Mouse (Mus musculus) neural tube, embryonic 15.5 days (tissue): ENCODE measurements around the gene Sh3pxd2b. TPM values are rescaled to one million over a fixed set of nuclear protein-coding genes. Genes with fewer than 3 reads are reported as not detected.

ENCODE experiments used
- ATAC-seq: fragments of 200-750 bp; cut with Nextera tagmentation; 2 replicates; pipeline ENCODE4 v1.8.0; 2017; ENCODE audit warnings: mild to moderate bottlenecking, moderate TSS enrichment, moderate library complexity; ENCODE audit not compliant: low FRiP score
- H3K27ac ChIP-seq: fragments of 300-500 bp; sonication (generic); replicated peaks from 2 replicates; pipeline ENCODE4 v1.5.1; 2015; ENCODE audit warnings: mild to moderate bottlenecking, inconsistent platforms
- H3K27me3 ChIP-seq: fragments of 300-500 bp; sonication (generic); replicated peaks from 2 replicates; pipeline ENCODE4 v1.6.1; 2015; ENCODE audit warnings: inconsistent platforms
- H3K36me3 ChIP-seq: fragments of 300-500 bp; sonication (generic); 2 replicates; pipeline ENCODE4 v1.6.1; 2015; ENCODE audit warnings: inconsistent platforms
- H3K4me1 ChIP-seq: fragments of 300-500 bp; sonication (generic); 2 replicates; pipeline ENCODE4 v1.6.1; 2015; ENCODE audit warnings: inconsistent platforms
- H3K4me2 ChIP-seq: fragments of 300-500 bp; sonication (generic); 2 replicates; pipeline ENCODE4 v1.6.1; 2015; ENCODE audit warnings: inconsistent platforms, mild to moderate bottlenecking, moderate library complexity
- H3K4me3 ChIP-seq: fragments of 300-500 bp; sonication (generic); replicated peaks from 2 replicates; pipeline ENCODE4 v1.5.1; 2015; ENCODE audit warnings: mild to moderate bottlenecking, inconsistent platforms
- H3K9ac ChIP-seq: fragments of 300-500 bp; sonication (generic); replicated peaks from 2 replicates; pipeline ENCODE4 v1.6.1; 2015; ENCODE audit warnings: mild to moderate bottlenecking, inconsistent platforms
- H3K9me3 ChIP-seq: fragments of 300-500 bp; sonication (generic); replicated peaks from 2 replicates; pipeline ENCODE4 v1.6.1; 2016; ENCODE audit warnings: inconsistent platforms
- WGBS: fragments of 180-500 bp; shearing (Covaris S2); methylation state at CpG from one replicate; pipeline ENCODE4 v1.1.7; 2015; ENCODE audit warnings: mixed read lengths; 5-methylcytosine and 5-hydroxymethylcytosine counted together
- polyA plus RNA-seq: library from polyadenylated mRNA; unstranded; fragments of >200 nt; fragmentation: Nextera tagmentation; extraction: Ambion mirVana; gene quantifications from 2 replicates; pipeline ENCODE4 v1.2.1, GENCODE M21; 2015

The Sh3pxd2b gene
- polyA plus RNA-seq, 1 experiment from 2014 or later: 17.8 TPM

DNA sequence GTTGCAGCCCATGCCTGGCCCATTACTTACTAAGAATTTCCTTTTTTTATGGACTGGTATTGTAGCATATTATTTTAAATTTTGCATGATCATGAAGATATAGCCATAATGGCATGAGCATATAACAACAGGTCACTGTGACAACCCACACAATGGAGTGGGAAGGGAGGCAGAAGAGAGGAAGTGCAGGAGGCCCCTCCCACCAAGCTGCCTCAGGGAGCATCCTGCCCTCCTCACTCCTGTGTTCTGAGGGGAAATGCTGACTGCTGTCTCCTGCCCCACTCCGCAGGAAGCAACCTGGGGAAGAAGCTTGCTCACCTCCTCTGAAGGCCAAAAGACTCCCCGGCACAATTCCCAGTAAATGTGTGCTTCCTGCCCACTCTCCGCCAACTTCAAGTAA is 37.7 kb upstream of the Sh3pxd2b start:
- no peak for ATAC-seq
- WGBS: 86% methylated on average over 3 of the region's 3 CpGs
- H3K36me3 ChIP-seq: no peaks in the 10 kb centered on the region

DNA sequence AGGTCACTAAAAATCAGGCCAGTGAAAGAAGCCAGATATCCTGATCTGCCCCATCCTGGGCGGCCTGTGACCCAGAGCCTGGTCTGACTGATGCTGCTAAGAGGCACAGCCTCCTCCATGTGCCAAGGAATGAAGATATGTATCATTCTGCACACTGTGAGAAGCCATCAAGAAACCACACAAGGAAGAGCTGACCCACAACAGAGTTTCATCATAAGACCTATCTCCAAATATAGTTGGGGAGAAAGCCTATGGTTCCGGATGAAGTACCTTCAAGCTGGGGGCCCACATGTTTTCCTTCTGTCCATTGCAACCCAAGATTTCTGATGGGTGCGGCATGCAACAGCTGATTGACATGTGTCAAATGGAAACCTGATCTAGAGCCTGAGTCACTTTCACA is 31.6 kb upstream of the Sh3pxd2b start:
- Histone ChIP-seq H3K4me2 (no peak overlapping the region), H3K9me3 (no peaks in the 10 kb centered on the region), H3K27ac (no peak overlapping the region), H3K4me3 (no peak overlapping the region), H3K4me1 (no peaks in the 10 kb centered on the region), H3K9ac (no peak overlapping the region), H3K36me3 (no peaks in the 10 kb centered on the region), H3K27me3 (no peaks in the 10 kb centered on the region)
- no peak for ATAC-seq
- WGBS: 93% methylated on average over 3 of the region's 3 CpGs

More for the DNA sequence above, 37.7 kb upstream of the Sh3pxd2b start:
- H3K4me3 ChIP-seq: no peak overlapping the region
- H3K27ac ChIP-seq: no peak overlapping the region
- H3K4me1 ChIP-seq: no peaks in the 10 kb centered on the region
- no peaks in the 10 kb centered on the region for H3K27me3 ChIP-seq
- no peak overlapping the region for H3K4me2 ChIP-seq
- H3K9ac ChIP-seq: no peak overlapping the region
- no peaks in the 10 kb centered on the region for H3K9me3 ChIP-seq

DNA sequence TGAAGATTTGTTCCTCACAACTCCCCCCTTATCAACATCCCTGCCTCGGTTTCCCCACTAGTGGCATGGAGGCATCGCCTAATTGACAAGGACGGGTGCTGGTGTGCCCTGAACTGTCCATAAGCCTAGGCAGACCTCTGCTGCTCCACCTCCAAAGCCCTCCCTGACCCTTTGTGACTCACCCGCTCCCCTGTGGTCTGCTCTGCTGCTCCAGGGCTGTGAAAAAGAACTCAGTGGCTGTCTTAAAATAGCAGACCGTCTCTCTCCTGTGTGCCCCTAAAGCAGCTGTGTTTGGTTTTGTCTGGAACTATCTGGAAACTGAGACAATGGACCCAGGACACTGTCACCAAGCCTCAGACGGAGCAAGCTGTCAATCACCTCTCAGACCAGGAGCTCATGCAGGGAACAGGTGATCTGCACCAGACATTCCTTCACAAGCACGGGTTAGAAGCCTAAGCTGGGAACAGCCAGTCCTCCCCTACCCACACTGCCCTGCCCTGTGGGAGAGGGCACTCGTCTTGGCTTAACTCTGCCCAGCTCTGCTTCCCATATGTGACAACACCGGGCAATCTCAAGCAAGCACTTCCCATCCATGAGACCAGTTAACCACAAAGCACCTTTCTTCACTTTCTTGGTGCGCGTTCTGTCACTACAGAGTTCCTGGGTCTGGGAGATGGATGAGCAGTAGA is 27.0 kb upstream of the Sh3pxd2b start:
- Histone ChIP-seq H3K27me3 (no peaks in the 10 kb centered on the region), H3K4me3 (no peak overlapping the region), H3K4me1 (0 out of 2 replicates have a peak, but pooled peaks cover 3% of the 10 kb centered on the region), H3K9me3 (no peaks in the 10 kb centered on the region), H3K4me2 (no peak overlapping the region), H3K27ac (no peak overlapping the region), H3K36me3 (no peaks in the 10 kb centered on the region), H3K9ac (no peak overlapping the region)
- ATAC-seq: no peak
- WGBS: 70% methylated on average over 11 of the region's 11 CpGs

DNA sequence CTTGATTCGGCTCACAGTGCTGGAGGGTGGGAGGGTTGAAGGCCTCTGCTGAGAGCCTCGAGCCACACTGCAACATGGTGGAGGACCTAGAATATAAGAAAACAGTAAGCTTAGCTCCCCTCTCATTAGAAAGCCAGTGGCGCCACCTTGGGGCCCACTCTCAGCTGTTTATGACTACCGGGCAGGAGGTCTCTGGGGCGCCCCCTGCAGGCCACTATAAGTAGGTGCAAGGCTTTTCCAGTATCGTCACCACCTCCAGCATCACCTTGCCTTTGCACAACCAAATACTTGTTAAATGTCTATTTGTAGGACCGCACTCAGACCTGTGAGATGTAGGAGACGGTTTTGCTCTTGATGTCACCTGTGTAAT is 26.4 kb upstream of the Sh3pxd2b start:
- no peaks in the 10 kb centered on the region for H3K27me3 ChIP-seq
- no peak overlapping the region for H3K4me2 ChIP-seq
- H3K9ac ChIP-seq: no peak overlapping the region
- no peaks in the 10 kb centered on the region for H3K36me3 ChIP-seq
- no peak overlapping the region for H3K27ac ChIP-seq
- 45% methylated on average over 8 of the region's 8 CpGs for WGBS
- 0 out of 2 replicates have a peak, but pooled peaks cover 3% of the 10 kb centered on the region for H3K4me1 ChIP-seq
- ATAC-seq: no peak
- no peak overlapping the region for H3K4me3 ChIP-seq
- H3K9me3 ChIP-seq: no peaks in the 10 kb centered on the region

DNA sequence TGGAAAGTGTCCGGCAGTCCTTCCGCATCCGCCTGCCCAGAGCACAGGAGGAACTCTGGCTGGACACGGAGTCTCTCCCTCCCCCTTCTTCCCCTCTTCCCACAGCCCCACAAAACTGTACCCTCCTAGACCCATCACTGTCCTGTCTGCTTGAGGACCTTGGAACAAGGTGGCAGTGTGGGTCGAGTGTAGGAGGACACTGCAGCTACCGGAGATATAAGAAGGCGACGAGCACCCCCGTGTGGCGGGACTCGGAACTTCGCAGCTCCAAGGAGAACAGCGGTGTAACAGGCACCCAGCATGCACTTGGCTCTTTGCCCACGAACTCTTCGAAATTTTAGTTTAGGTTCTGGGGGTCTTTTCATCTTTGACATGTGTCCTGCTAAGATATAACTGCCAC is 23.0 kb upstream of the Sh3pxd2b start:
- Histone ChIP-seq H3K4me2 (peak overlapping the region; percentile 45), H3K27ac (no peak overlapping the region), H3K4me3 (no peak overlapping the region), H3K9ac (no peak overlapping the region), H3K36me3 (no peaks in the 10 kb centered on the region), H3K27me3 (no peaks in the 10 kb centered on the region), H3K9me3 (no peaks in the 10 kb centered on the region), H3K4me1 (0 out of 2 replicates have a peak, but pooled peaks cover 3% of the 10 kb centered on the region)
- WGBS: 13% methylated on average over 15 of the region's 15 CpGs
- peak; percentile 83 for ATAC-seq

DNA sequence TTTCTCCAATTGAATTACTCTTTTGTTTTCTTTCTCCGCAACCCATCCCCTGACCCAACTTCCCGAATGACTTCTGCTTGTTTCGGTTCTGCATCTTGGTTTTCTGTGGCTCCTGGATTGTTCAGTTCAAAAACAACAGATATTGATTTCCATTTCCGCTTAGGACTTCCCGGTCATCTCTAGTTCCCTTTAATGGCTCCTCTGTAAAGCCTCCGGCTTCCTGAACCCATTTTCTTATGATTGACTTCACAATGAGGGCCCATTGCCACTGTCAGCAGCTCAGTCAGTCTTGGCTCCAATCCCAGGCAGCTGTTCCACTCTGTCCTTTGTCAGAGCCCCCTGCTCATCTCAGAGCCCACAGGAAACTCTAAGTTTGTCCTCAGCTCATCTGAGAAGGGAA is 16.5 kb upstream of the Sh3pxd2b start:
- Histone ChIP-seq H3K4me3 (no peak overlapping the region), H3K4me1 (peaks cover 14% of the 10 kb centered on the region), H3K36me3 (no peaks in the 10 kb centered on the region), H3K27me3 (no peaks in the 10 kb centered on the region), H3K27ac (no peak overlapping the region), H3K4me2 (0 out of 2 replicates have a peak overlapping the region, but pooled peaks have one; percentile 13), H3K9me3 (no peaks in the 10 kb centered on the region), H3K9ac (no peak overlapping the region)
- ATAC-seq: no peak
- 34% methylated on average over 6 of the region's 6 CpGs for WGBS

DNA sequence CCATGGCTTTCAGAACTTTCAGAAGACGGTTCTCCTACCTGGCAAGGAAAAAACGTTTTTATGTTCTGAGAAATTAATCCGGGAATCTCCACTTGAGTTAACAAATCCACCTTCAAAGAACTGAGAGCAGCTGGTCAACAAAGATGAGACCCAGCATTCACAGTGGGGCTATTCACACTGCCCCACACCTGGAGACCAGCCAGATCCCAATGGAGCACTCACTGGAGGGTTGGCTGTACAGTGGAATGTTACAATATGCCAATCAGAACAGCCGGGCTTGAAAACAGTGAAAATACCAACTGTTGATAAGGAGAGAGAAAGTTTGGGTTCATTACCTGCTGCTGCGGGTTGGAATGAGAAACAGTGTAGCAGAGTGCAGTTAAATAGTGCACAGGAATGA is 15.8 kb upstream of the Sh3pxd2b start:
- no peaks in the 10 kb centered on the region for H3K9me3 ChIP-seq
- peaks cover 14% of the 10 kb centered on the region for H3K4me1 ChIP-seq
- no peaks in the 10 kb centered on the region for H3K27me3 ChIP-seq
- no peak overlapping the region for H3K4me3 ChIP-seq
- no peak overlapping the region for H3K27ac ChIP-seq
- no peak for ATAC-seq
- no peaks in the 10 kb centered on the region for H3K36me3 ChIP-seq
- H3K4me2 ChIP-seq: no peak overlapping the region
- no peak overlapping the region for H3K9ac ChIP-seq
- WGBS: 60% methylated on average over 5 of the region's 5 CpGs

DNA sequence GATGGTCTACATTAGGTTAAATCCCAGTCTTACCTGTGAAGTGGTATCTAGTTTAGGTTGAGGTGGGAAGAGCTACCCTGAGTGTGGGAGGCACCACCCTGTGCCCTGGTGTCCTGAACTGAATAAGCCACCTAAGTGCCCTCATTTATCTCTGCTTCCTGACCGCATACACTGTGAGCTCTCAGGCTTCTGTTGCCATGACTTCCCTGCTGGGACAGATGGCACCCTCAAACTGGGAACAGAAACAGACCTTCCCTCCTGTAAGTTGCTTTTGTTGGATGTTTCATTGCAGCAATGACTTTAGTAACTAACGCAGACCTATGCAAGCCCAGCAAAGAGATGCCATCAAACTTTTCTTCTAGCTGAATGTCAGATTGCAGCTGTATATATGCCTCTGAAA is 14.4 kb upstream of the Sh3pxd2b start:
- no peak for ATAC-seq
- no peak overlapping the region for H3K9ac ChIP-seq
- 63% methylated on average over 2 of the region's 2 CpGs for WGBS
- no peaks in the 10 kb centered on the region for H3K36me3 ChIP-seq
- no peak overlapping the region for H3K4me2 ChIP-seq
- no peak overlapping the region for H3K27ac ChIP-seq
- no peak overlapping the region for H3K4me3 ChIP-seq
- no peaks in the 10 kb centered on the region for H3K27me3 ChIP-seq
- no peaks in the 10 kb centered on the region for H3K9me3 ChIP-seq
- peaks cover 14% of the 10 kb centered on the region for H3K4me1 ChIP-seq

DNA sequence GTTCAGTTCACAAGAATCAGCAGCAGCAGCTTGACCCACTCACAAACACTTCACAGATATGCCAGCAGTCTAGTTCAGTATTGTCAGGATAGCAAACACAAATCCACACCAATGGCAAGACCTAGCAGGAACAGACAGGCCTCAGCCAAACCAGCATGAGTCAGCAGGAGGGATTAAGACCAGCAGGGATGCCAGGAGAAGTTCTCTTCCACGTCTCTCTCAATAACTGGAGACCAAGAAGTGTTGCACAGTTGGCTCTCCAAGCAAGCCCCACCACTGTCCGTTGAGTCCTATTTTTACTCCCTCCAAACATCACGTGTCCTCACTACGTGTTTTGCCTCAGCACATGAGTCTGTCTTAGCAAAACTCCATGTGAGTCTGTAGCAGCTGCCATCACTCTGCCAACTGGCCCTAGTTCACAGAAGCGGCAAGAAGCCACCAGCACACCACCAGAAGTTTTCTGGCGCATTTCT is 11.1 kb upstream of the Sh3pxd2b start:
- H3K36me3 ChIP-seq: no peaks in the 10 kb centered on the region
- H3K9ac ChIP-seq: no peak overlapping the region
- no peaks in the 10 kb centered on the region for H3K27me3 ChIP-seq
- no peaks in the 10 kb centered on the region for H3K9me3 ChIP-seq
- no peak for ATAC-seq
- no peak overlapping the region for H3K4me2 ChIP-seq
- no peak overlapping the region for H3K4me3 ChIP-seq
- 0 out of 2 replicates have a peak, but pooled peaks cover 3% of the 10 kb centered on the region for H3K4me1 ChIP-seq
- 86% methylated on average over 6 of the region's 6 CpGs for WGBS
- H3K27ac ChIP-seq: no peak overlapping the region

DNA sequence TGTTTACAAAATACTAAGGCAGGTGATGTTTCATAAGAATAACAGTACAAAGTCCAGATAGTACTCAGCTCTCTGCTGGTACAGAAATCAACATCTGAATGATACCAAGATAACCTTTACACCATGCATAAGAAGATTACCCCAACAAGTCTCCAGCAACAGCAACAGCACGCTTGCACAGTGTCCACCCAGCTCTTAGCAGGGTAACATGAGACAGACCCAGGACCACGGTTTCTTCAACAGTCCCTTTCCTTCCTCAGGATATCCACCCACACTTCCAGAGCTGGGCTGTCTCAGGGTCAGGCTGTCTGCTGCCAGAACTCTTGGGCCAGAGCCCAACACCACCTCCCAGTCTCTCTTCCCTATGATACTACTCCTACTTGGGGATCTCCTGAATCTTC is 8.5 kb upstream of the Sh3pxd2b start:
- Histone ChIP-seq H3K9ac (no peak overlapping the region), H3K9me3 (no peaks in the 10 kb centered on the region), H3K4me3 (no peak overlapping the region), H3K27ac (no peak overlapping the region), H3K4me2 (no peak overlapping the region), H3K27me3 (no peaks in the 10 kb centered on the region), H3K36me3 (no peaks in the 10 kb centered on the region), H3K4me1 (no peaks in the 10 kb centered on the region)
- 75% methylated on average over 2 of the region's 2 CpGs for WGBS
- no peak for ATAC-seq

DNA sequence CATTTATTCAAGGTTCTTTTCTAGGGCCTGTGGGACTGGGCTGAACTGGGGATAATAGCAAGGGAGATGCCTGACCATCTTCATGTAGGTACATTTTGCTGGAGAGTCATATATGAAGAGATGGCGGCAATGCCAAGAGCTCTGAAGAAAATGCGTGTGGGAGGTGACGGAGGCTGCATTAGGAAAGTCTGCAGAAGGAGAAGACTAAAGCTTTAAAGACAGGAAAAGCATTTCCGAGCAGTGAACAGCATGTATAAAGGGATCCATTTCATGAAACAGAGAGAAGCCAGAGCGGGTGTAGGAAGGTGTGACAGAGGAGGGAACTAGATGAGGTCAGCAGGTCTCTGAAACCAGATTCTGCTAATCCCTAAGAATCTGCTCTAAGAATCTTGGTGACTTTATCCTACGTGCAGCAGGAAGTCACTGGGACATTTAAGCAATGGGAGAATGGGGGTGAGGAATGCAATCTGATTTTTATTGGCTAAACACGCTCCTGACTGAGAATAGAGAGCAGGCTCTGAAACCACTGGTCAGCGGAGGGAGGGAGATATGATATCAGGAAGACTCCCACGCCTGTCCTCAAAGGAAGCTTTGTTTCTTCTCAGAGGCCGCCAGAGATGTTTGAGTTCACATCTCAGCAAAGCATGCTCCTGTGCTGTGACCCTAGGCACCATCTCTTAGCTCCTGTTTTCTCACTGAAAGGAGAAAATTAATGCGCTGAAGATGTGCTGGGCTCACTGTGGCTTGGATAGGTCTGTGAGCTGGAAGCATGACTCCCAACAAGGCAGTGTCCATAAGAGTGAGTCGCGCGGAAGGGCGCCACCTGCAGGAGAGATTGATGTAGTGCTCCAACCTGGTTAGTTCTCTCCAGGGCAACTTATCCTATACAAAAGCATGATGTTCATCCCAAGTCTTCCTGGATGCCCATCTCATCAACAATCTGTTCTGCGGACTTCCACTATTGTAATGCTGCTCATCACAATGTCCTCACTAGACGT is 6.8 kb upstream of the Sh3pxd2b start:
- Histone ChIP-seq H3K4me3 (no peak overlapping the region), H3K4me1 (no peaks in the 10 kb centered on the region), H3K9me3 (no peaks in the 10 kb centered on the region), H3K27ac (no peak overlapping the region), H3K27me3 (no peaks in the 10 kb centered on the region), H3K9ac (no peak overlapping the region), H3K36me3 (no peaks in the 10 kb centered on the region), H3K4me2 (no peak overlapping the region)
- ATAC-seq: no peak
- 50% methylated on average over 17 of the region's 17 CpGs for WGBS

DNA sequence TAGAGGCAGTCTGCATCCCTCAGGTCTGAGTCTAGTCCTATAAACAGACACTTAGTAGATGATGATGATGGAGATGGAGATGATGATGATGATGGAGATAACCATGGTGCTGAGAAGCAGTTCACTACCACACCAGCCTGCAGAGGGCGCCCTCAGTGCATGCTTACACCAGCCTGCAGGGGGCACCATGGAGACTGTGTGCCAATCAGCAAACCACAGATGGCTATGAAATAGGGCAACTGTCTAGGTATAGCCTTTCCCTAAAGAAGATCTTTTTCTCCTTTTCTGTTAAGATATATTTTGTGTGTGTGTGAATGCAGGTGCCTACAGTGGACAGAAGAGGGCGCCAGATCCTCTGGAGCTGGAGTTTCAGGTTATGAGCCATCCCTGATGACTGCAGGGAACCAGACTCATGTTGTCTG is 4.8 kb upstream of the Sh3pxd2b start:
- no peaks in the 10 kb centered on the region for H3K27me3 ChIP-seq
- no peak overlapping the region for H3K27ac ChIP-seq
- no peaks in the 10 kb centered on the region for H3K9me3 ChIP-seq
- peaks cover 11% of the 10 kb centered on the region for H3K4me1 ChIP-seq
- no peak overlapping the region for H3K4me3 ChIP-seq
- H3K9ac ChIP-seq: no peak overlapping the region
- H3K4me2 ChIP-seq: no peak overlapping the region
- no peaks in the 10 kb centered on the region for H3K36me3 ChIP-seq
- ATAC-seq: no peak
- 9% methylated on average over 2 of the region's 2 CpGs for WGBS
